In the genomic region with DNA sequence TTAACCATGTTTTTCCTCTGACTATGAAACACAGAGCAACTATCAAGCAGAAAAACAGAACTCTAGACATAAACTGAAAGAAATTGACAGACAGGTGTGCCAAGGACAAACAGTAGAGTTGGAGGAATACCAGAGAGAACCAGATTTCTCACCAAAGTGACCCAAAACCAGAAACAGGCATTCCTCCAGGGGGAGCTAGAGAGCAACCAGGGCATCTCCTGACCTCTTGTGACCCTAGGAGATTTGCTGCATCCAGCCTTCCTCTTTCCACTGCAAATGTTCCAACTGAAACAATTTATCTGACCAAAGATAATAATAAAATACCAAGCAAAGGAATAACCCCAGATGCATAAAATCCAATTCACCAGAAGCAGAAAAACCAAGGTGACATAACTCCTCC, we compare ENCODE assay signal across 17 mouse cellular contexts. TPM values are rescaled to one million over a fixed set of nuclear protein-coding genes. Genes with fewer than 3 reads are reported as not detected.
A peak's percentile ranks its signal among the peaks of the same experiment; 100 is the strongest.
DNase-seq lines count a peak whose midpoint lies in the region; ATAC-seq and TF ChIP-seq lines count a peak whose summit lies in the region.
"Had no signal": no experiment of that assay in that cellular context is flagged by ENCODE, and none has a peak within 500 bp of the region (broad histone marks: within the 10 kb centered on the region; RNA-seq: fewer than 3 reads in every experiment).

No protein-coding gene starts in this region.

- H3K4me2 ChIP-seq in liver, embryonic 14.5 days (ENCODE audit: low read depth), result no peak overlapping the region
- H3K4me2 ChIP-seq: heart, embryonic 12.5 days; hindbrain, embryonic 12.5 days; midbrain, embryonic 12.5 days had no signal

- intact Hi-C loops in left cerebral cortex, postnatal 14 days (cut with DNase I), result no loop called here

- peak; percentile 67 for TF ChIP-seq CTCF in layer of hippocampus, adult 2 months (conservative IDR thresholded peaks at IDR 0.05)
- peak; percentile 36 to 63 (median 44) for TF ChIP-seq CTCF in MEL (IDR thresholded peaks at IDR 0.05 in 2 of 3, conservative IDR thresholded peaks at IDR 0.05 in 1 of 3; ENCODE audit: control insufficient read depth in 1 of 3, insufficient read depth in 1 of 3, low read depth in 2 of 3, low read length in 3 of 3, poor library complexity in 1 of 3, severe bottlenecking in 1 of 3)
- peak; percentile 63 for TF ChIP-seq CTCF in liver, embryonic 14.5 days (IDR thresholded peaks at IDR 0.05; ENCODE audit: low read depth)

- H3K36me3 ChIP-seq in MEL (ENCODE audit: control insufficient read depth in 1 of 2, insufficient read depth in 2 of 2, low read length in 2 of 2), result no peaks in the 10 kb centered on the region
- H3K36me3 ChIP-seq in liver, embryonic 14.5 days (replicated peaks; ENCODE audit: control insufficient read depth, insufficient read depth, low read depth), result no peaks in the 10 kb centered on the region
- H3K36me3 ChIP-seq: heart, embryonic 12.5 days; hindbrain, embryonic 12.5 days; midbrain, embryonic 12.5 days had no signal

- no peaks in the 10 kb centered on the region for H3K27me3 ChIP-seq in MEL (ENCODE audit: control insufficient read depth in 1 of 2, insufficient read depth in 2 of 2, low read length in 2 of 2)
- H3K27me3 ChIP-seq in liver, embryonic 14.5 days (ENCODE audit: control insufficient read depth, insufficient read depth, low read length), result no peaks in the 10 kb centered on the region

- TF ChIP-seq RAD21 in MEL (IDR thresholded peaks at IDR 0.05; ENCODE audit: low read depth, low read length), result no peak

- TF ChIP-seq POLR2A in MEL (IDR thresholded peaks at IDR 0.05; ENCODE audit: control insufficient read depth in 1 of 2, insufficient read depth in 1 of 2, low read depth in 1 of 2, low read length in 2 of 2, poor library complexity in 1 of 2), result no peak

- ATAC-seq in liver, embryonic 14.5 days (ENCODE audit: insufficient read depth), result no peak

- no peak overlapping the region for H3K4me3 ChIP-seq in layer of hippocampus, adult 2 months
- no peak overlapping the region for H3K4me3 ChIP-seq in MEL (ENCODE audit: control insufficient read depth in 1 of 2, insufficient read depth in 1 of 2, low read depth in 2 of 2, low read length in 2 of 2)
- no peak overlapping the region for H3K4me3 ChIP-seq in liver, embryonic 14.5 days (ENCODE audit: insufficient read depth in 1 of 2, low read depth in 2 of 2, low read length in 2 of 2)
- H3K4me3 ChIP-seq: heart, embryonic 12.5 days; hindbrain, embryonic 12.5 days; midbrain, embryonic 12.5 days had no signal

- H3K27ac ChIP-seq in layer of hippocampus, adult 2 months, result no peak overlapping the region
- H3K27ac ChIP-seq in MEL (ENCODE audit: control insufficient read depth, low read depth, low read length), result no peak overlapping the region
- H3K27ac ChIP-seq in liver, embryonic 14.5 days, result no peak overlapping the region
- H3K27ac ChIP-seq: hindbrain, embryonic 12.5 days; midbrain, embryonic 12.5 days had no signal

- no peaks in the 10 kb centered on the region for H3K79me2 ChIP-seq in MEL (ENCODE audit: control insufficient read depth, insufficient read depth, low read length, poor library complexity)

- H3K9ac ChIP-seq in MEL (ENCODE audit: control insufficient read depth, low read depth, low read length, poor library complexity, severe bottlenecking), result no peak overlapping the region
- no peak overlapping the region for H3K9ac ChIP-seq in liver, embryonic 14.5 days (replicated peaks)
- H3K9ac ChIP-seq: heart, embryonic 12.5 days; hindbrain, embryonic 12.5 days; midbrain, embryonic 12.5 days had no signal

- no peak for TF ChIP-seq EP300 in MEL (IDR thresholded peaks at IDR 0.05; ENCODE audit: low read depth in 1 of 2, low read length in 2 of 2)
- TF ChIP-seq EP300 in liver, embryonic 14.5 days (IDR thresholded peaks at IDR 0.05; ENCODE audit: low read depth), result no peak

- DNase-seq in layer of hippocampus, adult 2 months (ENCODE audit: low spot score in 2 of 2), result no peak
- DNase-seq in layer of hippocampus, postnatal 14 days (ENCODE audit: low spot score in 2 of 2), result no peak
- peak; percentile 18 for DNase-seq in A20 (ENCODE audit: low read depth, low spot score)
- DNase-seq in MEL (ENCODE audit: low read depth, low spot score), result no peak
- DNase-seq in liver, embryonic 14.5 days (ENCODE audit: low read depth in 3 of 3, low spot score in 3 of 3), result no peak
- no peak for DNase-seq in frontal cortex, postnatal 14 days (ENCODE audit: low spot score in 2 of 2)
- DNase-seq in urinary bladder, postnatal 36 days (ENCODE audit: low spot score in 2 of 2), result no peak
- DNase-seq in left cerebral cortex, postnatal 14 days (ENCODE audit: low spot score in 2 of 2), result no peak
- DNase-seq: cerebellum, adult 18-20 months had no signal

- no peaks in the 10 kb centered on the region for H3K4me1 ChIP-seq in MEL (ENCODE audit: control insufficient read depth in 1 of 2, insufficient read depth in 2 of 2, low read length in 2 of 2)
- H3K4me1 ChIP-seq in liver, embryonic 14.5 days (replicated peaks; ENCODE audit: control insufficient read depth in 2 of 2, insufficient read depth in 2 of 2, low read length in 1 of 2), result no peaks in the 10 kb centered on the region
- H3K4me1 ChIP-seq: heart, embryonic 12.5 days; hindbrain, embryonic 12.5 days; midbrain, embryonic 12.5 days had no signal

- no peaks in the 10 kb centered on the region for H3K9me3 ChIP-seq in MEL (replicated peaks; ENCODE audit: insufficient read depth, low read length)
- no peaks in the 10 kb centered on the region for H3K9me3 ChIP-seq in liver, embryonic 14.5 days (ENCODE audit: control insufficient read depth, low read length)
- H3K9me3 ChIP-seq: hindbrain, embryonic 12.5 days; midbrain, embryonic 12.5 days had no signal

TF ChIP-seq in MEL, 35 proteins besides CTCF, POLR2A, EP300 and RAD21:
- no peak for TF ChIP-seq TCF12 (IDR thresholded peaks at IDR 0.05; ENCODE audit: low read depth, low read length)
- TF ChIP-seq E2F4 (IDR thresholded peaks at IDR 0.05; ENCODE audit: borderline replicate concordance, low read depth, low read length), result no peak
- no peak for TF ChIP-seq NELFE (IDR thresholded peaks at IDR 0.05; ENCODE audit: low read depth, low read length)
- TF ChIP-seq POLR2AphosphoS5 (IDR thresholded peaks at IDR 0.05; ENCODE audit: borderline replicate concordance, low read depth, low read length), result no peak
TF ChIP-seq in MEL: peak in this region for 0.

RNA-seq across cellular contexts. Expression of gene Gsx1, which starts 41.2 kb away (rescaled TPM):
- under 1 TPM; 0.20 to 0.52 TPM for total RNA-seq in layer of hippocampus, adult 2 months (2021)
- total RNA-seq in layer of hippocampus, postnatal 14 days (2021), result under 1 TPM; 0.72 to 0.97 TPM
- not detected in 2 replicates for total RNA-seq in MEL (2012; rRNA removed)
- polyA plus RNA-seq in MEL (2012; ENCODE audit: insufficient read depth in 1 of 2, insufficient read length in 2 of 2, low read depth in 1 of 2, low replicate concordance in 2 of 2, missing spikeins in 1 of 2), result not detected
- polyA plus RNA-seq in liver, embryonic 14.5 days (2012; rRNA removed), result 0.02 TPM in 1 of 2 replicates, not detected in the other
- not detected in 2 replicates for polyA plus RNA-seq in liver, embryonic 14.5 days (2014; fragmentation: Nextera tagmentation; extraction: Ambion mirVana)
- under 1 TPM; 0.46 to 0.68 TPM for total RNA-seq in left cerebral cortex, postnatal 14 days (2021)
- total RNA-seq: ES-E14; gastrocnemius, adult 18-20 months had no signal
- polyA plus RNA-seq: heart, embryonic 12.5 days; kidney, embryonic 16.5 days; liver, embryonic 16.5 days; urinary bladder, adult 2 months had no signal
